Mouse (Mus musculus) spleen, adult 2 months (tissue): ENCODE data around the gene Vmn1r39.
"Not testable (repeated sequence)": the region's sequence is repeated elsewhere in the genome, so short reads cannot be mapped to it uniquely, and the experiment has no call there.

Experiments used
- CTCF ChIP-seq: fragments of 200-500 bp; IDR thresholded peaks from 2 replicates; pipeline ENCODE4 v1.5.1; 2011; ENCODE audit warnings: mild to moderate bottlenecking, inconsistent platforms; ENCODE audit not compliant: insufficient read depth, insufficient read length, insufficient replicate concordance; ENCODE audit errors: extremely low read depth
- POLR2A ChIP-seq: fragments of 200-500 bp; IDR thresholded peaks from 2 replicates; pipeline ENCODE4 v1.6.1; 2011; ENCODE audit warnings: low read depth, low read length, inconsistent platforms

DNA sequence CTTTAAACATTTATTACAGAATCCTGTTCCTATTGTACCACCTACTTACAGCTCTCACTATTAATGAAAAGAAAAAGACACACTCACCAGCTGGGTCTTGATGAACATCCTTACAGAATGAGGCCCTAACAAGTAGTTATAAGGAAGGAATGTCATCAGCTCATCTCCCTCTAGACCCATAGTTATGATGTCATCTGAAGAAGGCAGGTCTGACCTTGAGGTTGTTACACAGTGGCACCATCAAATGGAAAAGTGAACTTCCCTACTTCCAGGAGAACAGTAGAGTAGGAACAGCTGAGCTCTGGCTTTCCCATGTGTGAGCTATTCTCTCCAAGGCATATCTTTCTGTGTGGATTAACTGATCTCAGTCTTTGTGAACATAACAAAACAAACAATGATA, 27.9 kb downstream of the Vmn1r39 start, which contains the start of gene Vmn1r38:
- TF ChIP-seq CTCF, POLR2A: not testable (repeated sequence)
